Mouse (Mus musculus) intestine, embryonic 16.5 days (tissue): ENCODE data around the gene Litaf. TPM values are rescaled to one million over a fixed set of nuclear protein-coding genes. Genes with fewer than 3 reads are reported as not detected.

Experiments used
- ATAC-seq: fragments of 200-750 bp; cut with Nextera tagmentation; 2 replicates; pipeline ENCODE4 v1.8.0; 2017; ENCODE audit warnings: moderate TSS enrichment, moderate library complexity
- H3K27ac ChIP-seq: fragments of 300-500 bp; sonication (generic); 2 replicates; pipeline ENCODE4 v1.5.1; 2014; ENCODE audit warnings: mild to moderate bottlenecking, low read length
- H3K27me3 ChIP-seq: fragments of 300-500 bp; sonication (generic); replicated peaks from 2 replicates; pipeline ENCODE4 v1.6.1; 2014; ENCODE audit warnings: low read length, control low read depth, mixed read lengths; ENCODE audit not compliant: control insufficient read depth, insufficient read depth
- H3K36me3 ChIP-seq: fragments of 300-500 bp; sonication (generic); 2 replicates; pipeline ENCODE4 v1.6.1; 2014; ENCODE audit warnings: low read length, control low read depth; ENCODE audit not compliant: control insufficient read depth, insufficient read depth
- H3K4me1 ChIP-seq: fragments of 300-500 bp; sonication (generic); 2 replicates; pipeline ENCODE4 v1.6.1; 2014; ENCODE audit warnings: low read length, control low read depth, mixed read lengths; ENCODE audit not compliant: control insufficient read depth, insufficient read depth
- H3K4me2 ChIP-seq: fragments of 300-500 bp; sonication (generic); 2 replicates; pipeline ENCODE4 v1.6.1; 2014; ENCODE audit warnings: low read depth, low read length, control low read depth
- H3K4me3 ChIP-seq: fragments of 300-500 bp; sonication (generic); 2 replicates; pipeline ENCODE4 v1.5.1; 2014; ENCODE audit warnings: mild to moderate bottlenecking, low read length
- H3K9ac ChIP-seq: fragments of 300-500 bp; sonication (generic); 2 replicates; pipeline ENCODE4 v1.6.1; 2014; ENCODE audit warnings: low read depth, low read length
- H3K9me3 ChIP-seq: fragments of 300-500 bp; sonication (generic); 2 replicates; pipeline ENCODE4 v1.6.1; 2016; ENCODE audit warnings: low read length, control low read depth; ENCODE audit not compliant: control insufficient read depth
- WGBS: fragments of 180-500 bp; shearing (Covaris S2); extraction: QIAGEN DNeasy Blood & Tissue Kit; methylation state at CpG from one replicate; pipeline ENCODE4 v1.1.7; 2014; 5-methylcytosine and 5-hydroxymethylcytosine counted together
- polyA plus RNA-seq: library from polyadenylated mRNA; unstranded; fragments of >200 nt; fragmentation: Nextera tagmentation; extraction: Ambion mirVana; gene quantifications from 2 replicates; pipeline ENCODE4 v1.2.1, GENCODE M21; 2015

Litaf gene
- 110 and 114 TPM in 2 replicates for polyA plus RNA-seq

- peak within 1 kb of the TSS; percentile 80 for H3K4me3 ChIP-seq
- no peaks in the 10 kb centered on the region for H3K36me3 ChIP-seq
- H3K27ac ChIP-seq, result peak within 1 kb of the TSS; percentile 85
- WGBS, result under 1% methylated on average over 76 of the region's 78 CpGs
- peak within 1 kb of the TSS; percentile 72 for H3K4me2 ChIP-seq
- H3K9ac ChIP-seq, result peak within 1 kb of the TSS; percentile 88
- H3K9me3 ChIP-seq, result no peaks in the 10 kb centered on the region
- H3K4me1 ChIP-seq, result peaks cover 38% of the 10 kb centered on the region
- peak; percentile 97 for ATAC-seq
- H3K27me3 ChIP-seq, result no peaks in the 10 kb centered on the region
These were observed at the start of gene Litaf for GRCm38 (mm10) chr16:11066029-11066832. Gene Litaf (minus strand): TSS chr16:11066157.

- no peak for ATAC-seq
- Histone ChIP-seq H3K4me3 (no peak overlapping the region), H3K27me3 (no peaks in the 10 kb centered on the region), H3K27ac (no peak overlapping the region), H3K9me3 (no peaks in the 10 kb centered on the region), H3K4me2 (no peak overlapping the region), H3K36me3 (no peaks in the 10 kb centered on the region), H3K9ac (no peak overlapping the region), H3K4me1 (no peaks in the 10 kb centered on the region)
- WGBS, result 61% methylated on average over 4 of the region's 4 CpGs
These were observed 43.3 kb upstream of the Litaf start for GRCm38 (mm10) chr16:11109198-11109740.

DNA sequence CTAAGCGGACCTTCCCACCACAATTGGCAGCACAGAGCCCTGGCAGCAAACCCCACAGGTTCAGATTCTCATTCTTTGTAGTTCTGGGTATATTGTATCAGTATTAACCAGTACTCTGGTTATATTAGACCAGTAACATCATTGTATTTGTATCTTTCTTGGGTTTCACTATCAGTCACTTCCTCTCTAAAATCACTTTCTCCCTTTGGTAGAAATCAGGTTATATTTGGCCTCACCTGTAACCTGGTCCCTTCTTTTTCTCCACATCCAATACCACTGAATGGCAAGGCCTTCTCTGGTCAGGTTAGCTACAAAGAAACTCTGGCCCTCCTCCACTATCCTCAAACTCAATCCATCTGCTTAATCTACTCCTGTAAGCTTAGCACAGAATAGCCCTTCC lies 38.9 kb upstream of the Litaf start:
- ATAC-seq, result no peak
- no peaks in the 10 kb centered on the region for H3K9me3 ChIP-seq
- no peaks in the 10 kb centered on the region for H3K27me3 ChIP-seq
- H3K9ac ChIP-seq, result no peak overlapping the region
- WGBS, result 82% methylated on average over 1 of the region's 1 CpGs
- no peak overlapping the region for H3K4me2 ChIP-seq
- H3K36me3 ChIP-seq, result no peaks in the 10 kb centered on the region
- no peak overlapping the region for H3K27ac ChIP-seq
- no peaks in the 10 kb centered on the region for H3K4me1 ChIP-seq
- H3K4me3 ChIP-seq, result no peak overlapping the region

DNA sequence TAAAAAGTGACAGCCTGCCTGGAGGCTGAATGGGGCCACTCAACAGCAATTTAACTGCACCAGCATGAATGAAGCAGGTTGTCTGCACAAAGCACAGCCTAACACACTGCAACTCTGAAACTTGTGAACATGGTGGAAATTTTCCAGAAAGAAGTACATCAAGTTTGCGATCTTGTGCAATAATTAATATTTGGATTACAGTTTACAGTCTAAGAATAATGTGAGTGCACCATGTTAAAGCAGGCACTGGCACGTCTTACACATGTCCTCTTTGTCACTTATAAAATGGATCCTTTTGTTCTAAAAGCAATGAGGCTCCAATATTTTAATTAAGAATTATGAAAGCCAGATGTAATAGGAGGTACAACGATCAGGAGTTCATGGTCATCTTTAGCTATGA lies 31.3 kb upstream of the Litaf start:
- H3K27me3 ChIP-seq, result no peaks in the 10 kb centered on the region
- no peaks in the 10 kb centered on the region for H3K4me1 ChIP-seq
- H3K36me3 ChIP-seq, result no peaks in the 10 kb centered on the region
- H3K4me2 ChIP-seq, result no peak overlapping the region
- H3K27ac ChIP-seq, result no peak overlapping the region
- 91% methylated on average over 3 of the region's 3 CpGs for WGBS
- no peak overlapping the region for H3K9ac ChIP-seq
- no peak for ATAC-seq
- H3K9me3 ChIP-seq, result no peaks in the 10 kb centered on the region
- H3K4me3 ChIP-seq, result no peak overlapping the region

DNA sequence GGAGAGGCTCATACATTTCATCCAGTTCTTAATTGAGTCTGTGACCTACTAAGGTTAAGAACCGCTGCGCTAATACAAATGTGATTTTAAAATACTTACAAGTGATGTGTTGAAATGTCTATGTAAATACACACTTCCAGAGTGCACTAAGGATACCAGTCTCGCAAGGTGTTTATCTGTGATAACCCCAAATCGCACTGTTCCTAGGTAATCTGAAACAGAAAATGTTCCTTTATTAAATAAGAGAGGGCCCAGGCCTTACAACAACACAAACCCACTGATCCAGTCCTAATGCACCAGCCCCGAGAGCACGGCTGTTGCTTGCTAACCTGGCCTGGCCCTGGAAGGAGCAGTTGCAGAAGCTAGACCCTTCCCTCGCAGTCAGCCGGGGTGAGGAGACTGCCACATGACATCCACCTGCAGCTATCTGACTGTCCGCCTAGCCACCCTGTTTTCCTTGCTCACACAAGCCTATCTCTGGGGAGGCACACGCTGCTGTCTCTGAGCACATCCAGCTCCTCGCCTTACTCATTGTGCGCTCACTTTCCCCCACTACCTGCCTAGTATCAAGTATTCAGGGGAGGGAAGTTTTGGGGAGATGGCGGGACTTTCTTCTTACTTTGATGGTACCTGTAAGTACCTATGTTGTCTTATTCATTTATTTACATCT lies 27.9 kb upstream of the Litaf start:
- ATAC-seq, result no peak
- no peak overlapping the region for H3K27ac ChIP-seq
- H3K9me3 ChIP-seq, result no peaks in the 10 kb centered on the region
- WGBS, result 87% methylated on average over 13 of the region's 13 CpGs
- no peak overlapping the region for H3K4me2 ChIP-seq
- no peaks in the 10 kb centered on the region for H3K27me3 ChIP-seq
- no peak overlapping the region for H3K4me3 ChIP-seq
- no peak overlapping the region for H3K9ac ChIP-seq
- H3K4me1 ChIP-seq, result no peaks in the 10 kb centered on the region
- H3K36me3 ChIP-seq, result peaks cover 3% of the 10 kb centered on the region; the same call in 1 of the 2 replicates

DNA sequence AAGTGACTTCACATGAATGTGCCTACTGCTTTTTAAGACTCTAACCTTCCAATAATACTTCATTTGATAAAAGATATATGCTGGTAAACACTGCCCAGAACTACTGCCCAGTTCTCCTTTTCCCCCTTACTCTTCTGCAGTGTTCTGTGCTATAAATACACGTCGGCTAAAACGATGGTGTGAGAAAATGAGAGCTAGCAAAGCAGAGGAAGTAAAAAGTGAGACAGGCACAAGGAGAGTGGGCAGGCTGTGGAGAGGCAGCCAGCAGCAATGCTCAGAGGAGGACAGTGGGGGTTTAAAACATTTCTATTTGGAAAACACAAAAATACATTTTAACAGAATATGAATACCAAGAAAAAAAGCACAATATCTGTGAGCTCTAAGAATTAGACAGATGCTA lies 26.6 kb upstream of the Litaf start:
- Histone ChIP-seq H3K4me1 (no peaks in the 10 kb centered on the region), H3K36me3 (peaks cover 7% of the 10 kb centered on the region; the same call in 1 of the 2 replicates), H3K27me3 (no peaks in the 10 kb centered on the region), H3K4me2 (no peak overlapping the region), H3K4me3 (no peak overlapping the region), H3K9ac (no peak overlapping the region), H3K9me3 (no peaks in the 10 kb centered on the region), H3K27ac (no peak overlapping the region)
- no peak for ATAC-seq
- WGBS, result 68% methylated on average over 3 of the region's 3 CpGs

DNA sequence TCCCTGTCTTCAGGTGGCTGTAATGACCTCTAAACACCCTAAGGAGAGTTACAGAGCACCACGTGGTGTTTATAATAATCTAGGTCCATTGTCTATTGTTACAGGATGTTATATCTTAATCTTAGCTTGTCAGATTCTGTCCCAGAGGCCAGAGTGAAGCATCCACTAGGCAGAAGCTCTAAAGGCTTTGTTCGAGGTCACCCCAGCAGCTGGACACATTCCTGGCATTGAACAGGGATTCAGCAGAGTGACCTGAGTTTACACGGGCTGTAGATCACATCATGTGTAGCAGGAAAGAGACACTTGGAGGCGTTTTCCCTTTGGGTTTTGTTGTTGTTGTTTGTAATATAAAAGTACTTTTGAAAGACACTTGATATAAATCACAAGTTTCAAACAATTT lies 26.1 kb upstream of the Litaf start:
- 61% methylated on average over 4 of the region's 4 CpGs for WGBS
- Histone ChIP-seq H3K4me1 (no peaks in the 10 kb centered on the region), H3K36me3 (peaks cover 8% of the 10 kb centered on the region; the same call in 1 of the 2 replicates), H3K27ac (no peak overlapping the region), H3K27me3 (no peaks in the 10 kb centered on the region), H3K9ac (no peak overlapping the region), H3K4me3 (no peak overlapping the region), H3K9me3 (no peaks in the 10 kb centered on the region), H3K4me2 (no peak overlapping the region)
- no peak for ATAC-seq

- H3K36me3 ChIP-seq, result peaks cover 8% of the 10 kb centered on the region; the same call in 1 of the 2 replicates
- H3K4me2 ChIP-seq, result no peak overlapping the region
- H3K9me3 ChIP-seq, result no peaks in the 10 kb centered on the region
- H3K27me3 ChIP-seq, result no peaks in the 10 kb centered on the region
- H3K27ac ChIP-seq, result no peak overlapping the region
- no peaks in the 10 kb centered on the region for H3K4me1 ChIP-seq
- ATAC-seq, result no peak
- no peak overlapping the region for H3K9ac ChIP-seq
- WGBS, result 81% methylated on average over 10 of the region's 10 CpGs
- no peak overlapping the region for H3K4me3 ChIP-seq
These were observed 25.0 kb upstream of the Litaf start for GRCm38 (mm10) chr16:11090836-11091570.
